Mouse (Mus musculus) cerebellum, adult 2 months (tissue): ENCODE measurements around the gene Olfr222.

ENCODE experiments used
- CTCF ChIP-seq: fragments of 200-500 bp; IDR thresholded peaks from 2 replicates; pipeline ENCODE4 v1.5.1; 2011; ENCODE audit warnings: low read depth, mild to moderate bottlenecking, control low read depth, low read length, moderate library complexity, borderline replicate concordance; ENCODE audit not compliant: insufficient read depth
- POLR2A ChIP-seq: fragments of 200-500 bp; IDR thresholded peaks from 2 replicates; pipeline ENCODE4 v1.6.1; 2011; ENCODE audit warnings: low read length, control low read depth, borderline replicate concordance; ENCODE audit not compliant: insufficient read depth

DNA sequence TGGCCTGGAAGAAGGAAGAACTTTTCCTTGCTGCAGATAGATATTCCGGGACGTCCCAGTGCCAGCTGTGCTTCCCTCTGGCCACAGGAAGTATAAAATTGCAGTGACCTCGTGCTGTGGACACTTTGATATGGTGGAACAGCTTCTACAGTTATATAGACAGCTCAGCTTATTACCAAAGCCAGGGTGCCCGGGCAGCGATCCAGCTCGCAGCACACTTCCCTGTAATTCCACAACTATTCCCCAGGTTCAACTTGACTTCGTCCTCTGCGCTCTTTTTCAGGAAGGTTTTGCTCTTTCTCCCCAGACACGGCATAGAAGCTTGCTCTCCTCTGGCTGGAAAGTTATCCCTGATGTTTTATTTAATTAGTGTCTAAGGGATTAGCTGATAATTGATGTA is 309 bp downstream of the Olfr222 start:
- TF ChIP-seq POLR2A, result no peak
- no peak for TF ChIP-seq CTCF
